In genomic region chr10:81167200-81168086, GRCm38 (mm10) we compare ENCODE assay signal across 8 mouse cellular contexts. TPM values are rescaled to one million over a fixed set of nuclear protein-coding genes. Genes with fewer than 3 reads are reported as not detected.
A peak's percentile ranks its signal among the peaks of the same experiment; 100 is the strongest.
DNase-seq lines count a peak whose midpoint lies in the region; ATAC-seq and TF ChIP-seq lines count a peak whose summit lies in the region.

Gene Pias4, minus strand, starts transcription at chr10:81167923.

- DNase-seq in CH12.LX (ENCODE audit: extremely low read depth): peak; percentile 99
- DNase-seq in c-Kit-positive CD71-positive TER-119-negative erythroid progenitor cells, embryonic 14.5 days (ENCODE audit: low read depth): peak; percentile 99
- DNase-seq in forebrain, embryonic 11.5 days (ENCODE audit: low spot score): peak; percentile 100
- peak; percentile 100 for DNase-seq in kidney, postnatal 36 days
- DNase-seq in telencephalon, adult 2 months (ENCODE audit: low read depth, low spot score): peak; percentile 98

- dilution Hi-C loops in CH12.LX (cut with MboI; ENCODE audit: extremely low pct_ligation_motif_present, extremely low pct_unique_long_range_greater_than_20kb, low sequenced_read_pairs): no loop called here

- TF ChIP-seq RAD21 in CH12.LX (IDR thresholded peaks at IDR 0.05; ENCODE audit: low read depth, low read length): no peak

- peak; percentile 93 for ATAC-seq in forebrain, embryonic 11.5 days (replicated peaks; ENCODE audit: low FRiP score)
- peak; percentile 90 for ATAC-seq in heart, embryonic 16.5 days (replicated peaks; ENCODE audit: extremely low read depth, insufficient read depth, low FRiP score)
- ATAC-seq in liver, embryonic 15.5 days (ENCODE audit: insufficient read depth): peak; percentile 82
- ATAC-seq in neural tube, embryonic 12.5 days (ENCODE audit: low FRiP score, low read depth): peak; percentile 85

- peak within 1 kb of the TSS; percentile 86 to 90 (median 90) for H3K4me3 ChIP-seq in CH12.LX (replicated peaks in 1 of 3; ENCODE audit: low read depth in 2 of 3, low read length in 2 of 3, poor library complexity in 1 of 3)
- H3K4me3 ChIP-seq in forebrain, embryonic 11.5 days (ENCODE audit: low read depth, low read length): peak within 1 kb of the TSS; percentile 89
- peak within 1 kb of the TSS; percentile 95 for H3K4me3 ChIP-seq in heart, embryonic 16.5 days (ENCODE audit: low read length)
- peak within 1 kb of the TSS; percentile 94 for H3K4me3 ChIP-seq in liver, embryonic 15.5 days (replicated peaks)
- H3K4me3 ChIP-seq in neural tube, embryonic 12.5 days: peak within 1 kb of the TSS; percentile 89

- H3K27me3 ChIP-seq in CH12.LX (replicated peaks): no peaks in the 10 kb centered on the region
- no peaks in the 10 kb centered on the region for H3K27me3 ChIP-seq in forebrain, embryonic 11.5 days (ENCODE audit: control insufficient read depth, insufficient read depth, low read length)
- H3K27me3 ChIP-seq in heart, embryonic 16.5 days (ENCODE audit: control insufficient read depth, insufficient read depth, low read length): no peaks in the 10 kb centered on the region
- no peaks in the 10 kb centered on the region for H3K27me3 ChIP-seq in liver, embryonic 15.5 days
- no peaks in the 10 kb centered on the region for H3K27me3 ChIP-seq in neural tube, embryonic 12.5 days (replicated peaks)

- TF ChIP-seq EP300 in CH12.LX (IDR thresholded peaks at IDR 0.05; ENCODE audit: low read length): no peak

- no peak for TF ChIP-seq CTCF in CH12.LX (conservative IDR thresholded peaks at IDR 0.05 in 1 of 2, IDR thresholded peaks at IDR 0.05 in 1 of 2; ENCODE audit: low read depth in 2 of 2, low read length in 2 of 2)

- H3K9ac ChIP-seq in CH12.LX (ENCODE audit: insufficient read depth, low read depth): peak within 1 kb of the TSS; percentile 89
- peak within 1 kb of the TSS; percentile 83 for H3K9ac ChIP-seq in forebrain, embryonic 11.5 days (ENCODE audit: low read length)
- H3K9ac ChIP-seq in heart, embryonic 16.5 days (ENCODE audit: low read length): peak within 1 kb of the TSS; percentile 92
- H3K9ac ChIP-seq in liver, embryonic 15.5 days: peak within 1 kb of the TSS; percentile 91
- peak within 1 kb of the TSS; percentile 81 for H3K9ac ChIP-seq in neural tube, embryonic 12.5 days

- peaks cover 10 to 31% of the 10 kb centered on the region in 2 experiments for H3K36me3 ChIP-seq in CH12.LX (replicated peaks in 1 of 2; ENCODE audit: control insufficient read depth in 1 of 2, insufficient read depth in 1 of 2, low read length in 1 of 2)
- H3K36me3 ChIP-seq in forebrain, embryonic 11.5 days (ENCODE audit: control insufficient read depth, insufficient read depth, low read length): peaks cover 5% of the 10 kb centered on the region; the same call in 1 of the 2 replicates
- H3K36me3 ChIP-seq in heart, embryonic 16.5 days (ENCODE audit: control insufficient read depth, insufficient read depth): peaks cover 8% of the 10 kb centered on the region
- peaks cover 17% of the 10 kb centered on the region for H3K36me3 ChIP-seq in liver, embryonic 15.5 days (replicated peaks)
- H3K36me3 ChIP-seq in neural tube, embryonic 12.5 days: peaks cover 21% of the 10 kb centered on the region

- H3K27ac ChIP-seq in CH12.LX (ENCODE audit: insufficient read depth, low read depth): peak within 1 kb of the TSS; percentile 61; the same call in 1 of the 2 replicates
- H3K27ac ChIP-seq in forebrain, embryonic 11.5 days (ENCODE audit: low read depth, low read length): peak within 1 kb of the TSS; percentile 37
- H3K27ac ChIP-seq in heart, embryonic 16.5 days (ENCODE audit: low read length): peak within 1 kb of the TSS; percentile 79
- peak within 1 kb of the TSS; percentile 91 for H3K27ac ChIP-seq in liver, embryonic 15.5 days (replicated peaks)
- H3K27ac ChIP-seq in neural tube, embryonic 12.5 days: no peak within 1 kb of the TSS

- under 1% methylated on average over 57 of the region's 64 CpGs for WGBS in forebrain, embryonic 11.5 days
- under 1% methylated on average over 55 of the region's 64 CpGs for WGBS in heart, embryonic 16.5 days
- WGBS in liver, embryonic 15.5 days (ENCODE audit: insufficient replicate concordance): under 1% methylated on average over 63 of the region's 64 CpGs
- whole genome bisulfite sequencing in neural tube, embryonic 12.5 days: under 1% methylated on average over 62 of the region's 64 CpGs

- peak within 1 kb of the TSS; percentile 98 for H3K4me2 ChIP-seq in CH12.LX (ENCODE audit: insufficient read depth, low read depth, poor library complexity, severe bottlenecking)
- peak within 1 kb of the TSS; percentile 85 for H3K4me2 ChIP-seq in forebrain, embryonic 11.5 days (ENCODE audit: low read depth, low read length, severe bottlenecking)
- H3K4me2 ChIP-seq in heart, embryonic 16.5 days (ENCODE audit: low read depth, low read length): peak within 1 kb of the TSS; percentile 96
- peak within 1 kb of the TSS; percentile 96 for H3K4me2 ChIP-seq in liver, embryonic 15.5 days
- H3K4me2 ChIP-seq in neural tube, embryonic 12.5 days (replicated peaks): peak within 1 kb of the TSS; percentile 78

- in situ Hi-C loops in CH12.LX (cut with MboI; ENCODE audit: low pct_ligation_motif_present, low pct_unique_long_range_greater_than_20kb, low sequenced_read_pairs): loop anchor here (10.0 kb wide), 1 partner anchor 243 kb away; no protein-coding TSS in a partner anchor

- TF ChIP-seq POLR2A in CH12.LX (IDR thresholded peaks at IDR 0.05; ENCODE audit: low read depth, low read length): peak; percentile 81

- peaks cover 19 to 52% of the 10 kb centered on the region in 2 experiments for H3K4me1 ChIP-seq in CH12.LX (ENCODE audit: control insufficient read depth in 1 of 2, insufficient read depth in 2 of 2)
- H3K4me1 ChIP-seq in forebrain, embryonic 11.5 days (replicated peaks; ENCODE audit: control insufficient read depth, insufficient read depth, low read length): peaks cover 6% of the 10 kb centered on the region
- H3K4me1 ChIP-seq in heart, embryonic 16.5 days (ENCODE audit: control insufficient read depth, insufficient read depth, low read length): peaks cover 15% of the 10 kb centered on the region
- peaks cover 62% of the 10 kb centered on the region for H3K4me1 ChIP-seq in liver, embryonic 15.5 days (replicated peaks)
- peaks cover 28% of the 10 kb centered on the region for H3K4me1 ChIP-seq in neural tube, embryonic 12.5 days

- H3K9me3 ChIP-seq in CH12.LX (replicated peaks; ENCODE audit: low read length): no peaks in the 10 kb centered on the region
- H3K9me3 ChIP-seq in forebrain, embryonic 11.5 days (ENCODE audit: control insufficient read depth, low read length): no peaks in the 10 kb centered on the region
- H3K9me3 ChIP-seq in heart, embryonic 16.5 days (replicated peaks; ENCODE audit: control insufficient read depth, low read length): no peaks in the 10 kb centered on the region
- no peaks in the 10 kb centered on the region for H3K9me3 ChIP-seq in liver, embryonic 15.5 days (replicated peaks)
- H3K9me3 ChIP-seq in neural tube, embryonic 12.5 days: no peaks in the 10 kb centered on the region

- H3K79me2 ChIP-seq in CH12.LX (replicated peaks; ENCODE audit: control insufficient read depth, extremely low read depth, insufficient read depth, poor library complexity, severe bottlenecking): peaks cover 33% of the 10 kb centered on the region

TF ChIP-seq in CH12.LX, 34 proteins besides CTCF, POLR2A, EP300 and RAD21 (continues in another document):
- TF ChIP-seq PAX5 (IDR thresholded peaks at IDR 0.05; ENCODE audit: low read length) (no peak), RCOR1 (conservative IDR thresholded peaks at IDR 0.05; ENCODE audit: low read depth, low read length) (no peak), E2F4 (IDR thresholded peaks at IDR 0.05; ENCODE audit: insufficient replicate concordance, low read depth, low read length) (0 out of 2 replicates have a peak, but pooled peaks have one; percentile 42), TCF12 (IDR thresholded peaks at IDR 0.05; ENCODE audit: low read depth, low read length) (peak; percentile 97), JUN (IDR thresholded peaks at IDR 0.05; ENCODE audit: insufficient read depth, low read depth, low read length) (no peak), USF1 (IDR thresholded peaks at IDR 0.05; ENCODE audit: low read depth, low read length) (peak; percentile 97), ZNF384 (IDR thresholded peaks at IDR 0.05; ENCODE audit: low read depth, low read length) (no peak), ZC3H11A (IDR thresholded peaks at IDR 0.05; ENCODE audit: low read depth, low read length) (no peak), MEF2A (IDR thresholded peaks at IDR 0.05; ENCODE audit: borderline replicate concordance, low read depth, low read length) (no peak; the same call in 1 of the 2 replicates), MYC (IDR thresholded peaks at IDR 0.05; ENCODE audit: low read depth, low read length) (peak; percentile 31; the same call in 1 of the 2 replicates), SMC3 (IDR thresholded peaks at IDR 0.05; ENCODE audit: low read depth, low read length) (no peak), UBTF (IDR thresholded peaks at IDR 0.05; ENCODE audit: low read depth, low read length) (no peak), SIN3A (IDR thresholded peaks at IDR 0.05; ENCODE audit: low read length) (peak; percentile 20; the same call in 1 of the 2 replicates), GABPA (IDR thresholded peaks at IDR 0.05; ENCODE audit: insufficient replicate concordance, low read depth, low read length) (no peak), NRF1 (IDR thresholded peaks at IDR 0.05; ENCODE audit: low read depth, low read length) (peak; percentile 92), KAT2A (IDR thresholded peaks at IDR 0.05; ENCODE audit: insufficient replicate concordance, low read length) (no peak), HCFC1 (IDR thresholded peaks at IDR 0.05; ENCODE audit: low read depth, low read length) (peak; percentile 72), MAX (IDR thresholded peaks at IDR 0.05; ENCODE audit: low read length) (peak; percentile 93), USF2 (conservative IDR thresholded peaks at IDR 0.05; ENCODE audit: low read depth, low read length) (peak; percentile 93), CHD2 (IDR thresholded peaks at IDR 0.05; ENCODE audit: low read length) (no peak), BHLHE40 (IDR thresholded peaks at IDR 0.05; ENCODE audit: low read depth, low read length) (peak; percentile 98), MAZ (IDR thresholded peaks at IDR 0.05; ENCODE audit: low read depth, low read length) (peak; percentile 86), MAFK (IDR thresholded peaks at IDR 0.05; ENCODE audit: insufficient replicate concordance, low read length) (no peak)

RNA-seq across cellular contexts. Expression of gene Pias4, which starts in this region (rescaled TPM):
- total RNA-seq in CH12.LX (2012; rRNA removed): 24.3 and 26.6 TPM in 2 replicates
- total RNA-seq in CH12.LX (2014; rRNA removed): 13.6 and 15.3 TPM in 2 replicates
- 26.5 and 33.5 TPM in 2 replicates for polyA plus RNA-seq in CH12.LX (2012; ENCODE audit: insufficient read length, low read depth)
- polyA plus RNA-seq in forebrain, embryonic 11.5 days (2014; fragmentation: Nextera tagmentation; extraction: Ambion mirVana): 54.0 and 65.0 TPM in 2 replicates
- polyA plus RNA-seq in heart, embryonic 16.5 days (2015; fragmentation: Nextera tagmentation; extraction: Ambion mirVana): 34.7 and 37.5 TPM in 2 replicates
- polyA plus RNA-seq in liver, embryonic 15.5 days (2015; fragmentation: Nextera tagmentation; extraction: Ambion mirVana): 26.0 and 32.6 TPM in 2 replicates
- 67.6 and 70.6 TPM in 2 replicates for polyA plus RNA-seq in neural tube, embryonic 12.5 days (2016; fragmentation: Nextera tagmentation; extraction: Ambion mirVana)
